Mouse (Mus musculus) heart, embryonic 16.5 days (tissue): ENCODE data around the gene St8sia4. TPM values are rescaled to one million over a fixed set of nuclear protein-coding genes. Genes with fewer than 3 reads are reported as not detected.

ENCODE experiments used
- ATAC-seq: fragments of 200-750 bp; cut with Nextera tagmentation; replicated peaks from 2 replicates; pipeline ENCODE4 v1.8.0; 2017; ENCODE audit warnings: moderate number of reproducible peaks; ENCODE audit not compliant: insufficient read depth, low FRiP score; ENCODE audit errors: extremely low read depth
- H3K27ac ChIP-seq: fragments of 300-500 bp; sonication (generic); 2 replicates; pipeline ENCODE4 v1.5.1; 2014; ENCODE audit warnings: mild to moderate bottlenecking, low read length, control low read depth, moderate library complexity
- H3K27me3 ChIP-seq: fragments of 300-500 bp; sonication (generic); 2 replicates; pipeline ENCODE4 v1.6.1; 2014; ENCODE audit warnings: low read length, mixed read lengths; ENCODE audit not compliant: control insufficient read depth, insufficient read depth
- H3K36me3 ChIP-seq: fragments of 300-500 bp; sonication (generic); 2 replicates; pipeline ENCODE4 v1.6.1; 2014; ENCODE audit not compliant: control insufficient read depth, insufficient read depth
- H3K4me1 ChIP-seq: fragments of 300-500 bp; sonication (generic); 2 replicates; pipeline ENCODE4 v1.6.1; 2014; ENCODE audit warnings: low read length, mixed read lengths; ENCODE audit not compliant: control insufficient read depth, insufficient read depth
- H3K4me2 ChIP-seq: fragments of 300-500 bp; sonication (generic); 2 replicates; pipeline ENCODE4 v1.6.1; 2014; ENCODE audit warnings: low read depth, mild to moderate bottlenecking, control low read depth, low read length
- H3K4me3 ChIP-seq: fragments of 300-500 bp; sonication (generic); 2 replicates; pipeline ENCODE4 v1.5.1; 2014; ENCODE audit warnings: mild to moderate bottlenecking, control low read depth, low read length
- H3K9ac ChIP-seq: fragments of 300-500 bp; sonication (generic); 2 replicates; pipeline ENCODE4 v1.6.1; 2014; ENCODE audit warnings: low read length, control low read depth
- H3K9me3 ChIP-seq: fragments of 300-500 bp; sonication (generic); replicated peaks from 2 replicates; pipeline ENCODE4 v1.6.1; 2016; ENCODE audit warnings: low read length; ENCODE audit not compliant: control insufficient read depth
- WGBS: fragments of 180-500 bp; shearing (Covaris S2); extraction: QIAGEN DNeasy Blood & Tissue Kit; methylation state at CpG from one replicate; pipeline ENCODE4 v1.1.7; 2014; 5-methylcytosine and 5-hydroxymethylcytosine counted together
- polyA plus RNA-seq: library from polyadenylated mRNA; unstranded; fragments of >200 nt; fragmentation: Nextera tagmentation; extraction: Ambion mirVana; gene quantifications from 2 replicates; pipeline ENCODE4 v1.2.1, GENCODE M21; 2015

Gene St8sia4
- 2.8 and 3.5 TPM in 2 replicates for polyA plus RNA-seq

DNA sequence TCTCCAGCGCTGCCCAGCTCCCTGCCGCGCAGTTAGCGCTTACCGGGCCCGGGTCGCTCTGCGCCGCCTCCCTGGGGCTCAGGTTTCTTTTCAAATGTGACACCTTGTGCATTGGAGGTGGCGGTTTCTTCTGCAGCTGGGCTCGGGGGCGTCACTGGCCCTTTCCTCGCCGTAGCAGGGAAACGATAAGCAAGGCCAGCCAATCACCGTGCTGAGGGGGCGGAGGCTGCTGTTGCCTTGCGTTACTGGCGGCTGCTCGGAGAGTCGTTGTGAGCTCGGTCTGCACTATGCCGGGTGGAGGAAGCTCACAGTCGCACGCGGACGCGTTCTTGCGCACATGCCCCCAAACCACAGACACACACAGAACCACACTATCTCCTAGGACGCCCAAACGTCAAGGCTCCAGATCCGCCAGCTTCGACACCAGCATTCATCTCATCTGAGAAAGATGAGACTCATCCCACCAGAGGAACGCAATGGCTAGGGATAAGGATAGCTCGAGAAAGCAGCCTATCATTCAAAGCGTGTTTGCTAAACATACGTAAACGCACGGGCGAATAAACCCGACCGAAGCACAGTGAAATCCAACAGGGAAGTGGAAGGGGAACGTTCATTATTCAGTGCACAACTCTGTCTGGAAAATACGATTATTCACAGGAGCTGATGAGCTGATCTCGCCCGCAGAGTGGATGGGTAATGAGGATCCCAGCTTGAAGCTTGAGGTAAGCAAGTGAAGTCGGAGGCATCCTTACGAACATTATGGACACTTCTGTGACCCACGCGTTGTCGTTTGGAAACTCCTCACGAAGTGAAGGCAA is at the start of gene St8sia4:
TSS of gene St8sia4 (minus strand) at position 137 of the 818 bp plus-strand sequence.
- ATAC-seq: peak; percentile 95
- peak within 1 kb of the TSS; percentile 66 for H3K9ac ChIP-seq
- WGBS: under 1% methylated on average over 52 of the region's 52 CpGs
- H3K9me3 ChIP-seq: no peaks in the 10 kb centered on the region
- H3K4me2 ChIP-seq: peak within 1 kb of the TSS; percentile 78
- H3K27me3 ChIP-seq: peaks cover 5% of the 10 kb centered on the region
- peak within 1 kb of the TSS; percentile 63 for H3K27ac ChIP-seq
- H3K4me3 ChIP-seq: peak within 1 kb of the TSS; percentile 62
- no peaks in the 10 kb centered on the region for H3K36me3 ChIP-seq
- H3K4me1 ChIP-seq: peaks cover 2% of the 10 kb centered on the region; the same call in 1 of the 2 replicates

DNA sequence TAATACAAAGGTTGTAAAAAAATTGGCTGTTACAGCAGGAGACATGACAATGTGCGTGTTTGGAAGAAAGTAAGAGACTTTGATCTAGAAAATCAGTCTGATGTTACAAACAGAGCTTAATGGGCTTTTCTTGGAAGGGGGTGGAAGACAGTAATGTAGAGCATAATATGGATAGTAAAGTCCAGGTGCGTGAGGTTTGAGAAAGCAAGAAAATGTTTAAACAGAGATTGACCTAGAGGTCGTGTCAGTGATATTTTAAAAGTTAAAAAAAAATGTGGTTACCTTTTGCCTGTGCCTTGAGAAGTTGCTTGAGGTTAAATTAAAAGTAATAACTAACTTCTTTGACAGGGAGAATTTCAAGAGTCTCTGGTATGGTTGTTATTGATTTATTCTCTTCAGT is 41.8 kb upstream of the St8sia4 start:
- Histone ChIP-seq H3K9ac (no peak overlapping the region), H3K27me3 (no peaks in the 10 kb centered on the region), H3K4me3 (no peak overlapping the region), H3K4me2 (no peak overlapping the region), H3K4me1 (no peaks in the 10 kb centered on the region), H3K27ac (no peak overlapping the region), H3K36me3 (no peaks in the 10 kb centered on the region), H3K9me3 (no peaks in the 10 kb centered on the region)
- 65% methylated on average over 3 of the region's 3 CpGs for WGBS
- no peak for ATAC-seq

DNA sequence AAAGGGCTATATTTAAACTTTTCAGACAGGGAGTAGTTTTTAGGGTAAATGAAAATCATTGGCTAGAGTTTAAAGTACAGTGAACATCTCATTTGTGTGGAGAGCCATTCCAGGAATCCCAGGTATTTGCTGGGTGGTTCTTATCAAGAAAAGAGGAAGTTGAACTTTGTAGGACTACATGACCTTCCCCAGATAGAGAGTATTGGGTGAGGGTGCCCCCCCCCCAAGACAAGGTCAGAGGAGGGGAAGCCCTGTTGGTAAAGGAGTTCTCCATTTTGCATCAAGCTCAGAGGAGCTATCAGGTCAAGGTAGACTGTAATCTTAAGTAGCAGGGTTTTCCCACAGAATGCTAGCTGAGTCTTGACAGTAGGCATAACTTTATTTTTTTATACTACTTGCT is 32.5 kb upstream of the St8sia4 start:
- Histone ChIP-seq H3K4me1 (no peaks in the 10 kb centered on the region), H3K36me3 (no peaks in the 10 kb centered on the region), H3K9me3 (no peaks in the 10 kb centered on the region), H3K27ac (no peak overlapping the region), H3K4me2 (no peak overlapping the region), H3K4me3 (no peak overlapping the region), H3K27me3 (no peaks in the 10 kb centered on the region), H3K9ac (no peak overlapping the region)
- no peak for ATAC-seq

DNA sequence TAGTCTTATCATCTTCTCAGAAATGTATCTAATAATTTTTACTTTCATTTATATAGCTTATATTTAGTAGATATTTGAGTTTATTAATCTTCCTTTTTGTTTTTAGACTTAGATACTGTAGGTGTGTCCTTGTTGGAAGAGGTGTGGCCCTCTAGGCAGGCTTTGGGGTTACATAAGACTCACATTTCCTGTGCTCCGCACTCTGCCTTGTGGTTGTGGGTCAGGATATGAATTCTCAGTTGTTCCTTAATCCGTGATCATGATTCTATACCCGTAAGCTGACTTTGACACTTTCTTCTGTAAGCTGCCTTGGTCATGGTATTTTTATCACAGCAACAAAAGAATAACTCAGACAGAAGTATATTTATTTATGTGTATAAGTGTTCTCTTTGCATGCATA is 6.7 kb upstream of the St8sia4 start:
- H3K4me3 ChIP-seq: no peak overlapping the region
- no peaks in the 10 kb centered on the region for H3K4me1 ChIP-seq
- no peak overlapping the region for H3K27ac ChIP-seq
- H3K9ac ChIP-seq: no peak overlapping the region
- no peak for ATAC-seq
- no peaks in the 10 kb centered on the region for H3K27me3 ChIP-seq
- 73% methylated on average over 3 of the region's 3 CpGs for WGBS
- H3K9me3 ChIP-seq: no peaks in the 10 kb centered on the region
- no peaks in the 10 kb centered on the region for H3K36me3 ChIP-seq
- no peak overlapping the region for H3K4me2 ChIP-seq

DNA sequence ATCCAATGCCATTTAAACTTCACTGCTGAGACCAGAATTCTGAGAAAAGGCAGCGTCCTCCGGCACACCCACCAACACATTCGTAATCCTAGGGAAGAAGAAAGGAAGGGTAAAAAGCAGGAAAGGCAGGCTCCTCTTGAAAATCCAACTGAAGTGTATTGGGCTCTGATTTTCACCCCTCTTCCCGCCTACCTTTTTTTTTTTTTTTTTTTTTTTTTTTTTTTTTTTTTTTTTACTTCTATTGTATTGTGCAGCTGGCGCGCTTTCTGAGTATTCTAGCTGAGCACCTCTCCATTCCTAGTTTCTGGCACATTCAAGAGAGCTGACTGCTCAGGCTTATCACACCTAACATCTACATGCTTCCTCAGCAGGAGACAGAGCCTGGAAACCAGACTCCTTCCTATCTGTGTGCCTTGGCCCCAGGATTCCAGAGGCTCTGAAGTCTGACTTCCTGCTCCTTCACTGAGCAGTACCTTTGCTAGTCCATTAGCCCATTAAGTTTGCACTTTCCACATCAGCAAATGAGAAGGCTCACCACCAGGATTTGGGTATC is 958 bp upstream of the St8sia4 start:
- WGBS: 10% methylated on average over 6 of the region's 6 CpGs
- no peak overlapping the region for H3K27ac ChIP-seq
- peaks cover 2% of the 10 kb centered on the region; the same call in 1 of the 2 replicates for H3K4me1 ChIP-seq
- no peaks in the 10 kb centered on the region for H3K9me3 ChIP-seq
- no peaks in the 10 kb centered on the region for H3K36me3 ChIP-seq
- H3K4me2 ChIP-seq: peak overlapping the region; percentile 78
- H3K27me3 ChIP-seq: peaks cover 5% of the 10 kb centered on the region
- H3K9ac ChIP-seq: peak overlapping the region; percentile 66
- H3K4me3 ChIP-seq: peak overlapping the region; percentile 62
- ATAC-seq: no peak

DNA sequence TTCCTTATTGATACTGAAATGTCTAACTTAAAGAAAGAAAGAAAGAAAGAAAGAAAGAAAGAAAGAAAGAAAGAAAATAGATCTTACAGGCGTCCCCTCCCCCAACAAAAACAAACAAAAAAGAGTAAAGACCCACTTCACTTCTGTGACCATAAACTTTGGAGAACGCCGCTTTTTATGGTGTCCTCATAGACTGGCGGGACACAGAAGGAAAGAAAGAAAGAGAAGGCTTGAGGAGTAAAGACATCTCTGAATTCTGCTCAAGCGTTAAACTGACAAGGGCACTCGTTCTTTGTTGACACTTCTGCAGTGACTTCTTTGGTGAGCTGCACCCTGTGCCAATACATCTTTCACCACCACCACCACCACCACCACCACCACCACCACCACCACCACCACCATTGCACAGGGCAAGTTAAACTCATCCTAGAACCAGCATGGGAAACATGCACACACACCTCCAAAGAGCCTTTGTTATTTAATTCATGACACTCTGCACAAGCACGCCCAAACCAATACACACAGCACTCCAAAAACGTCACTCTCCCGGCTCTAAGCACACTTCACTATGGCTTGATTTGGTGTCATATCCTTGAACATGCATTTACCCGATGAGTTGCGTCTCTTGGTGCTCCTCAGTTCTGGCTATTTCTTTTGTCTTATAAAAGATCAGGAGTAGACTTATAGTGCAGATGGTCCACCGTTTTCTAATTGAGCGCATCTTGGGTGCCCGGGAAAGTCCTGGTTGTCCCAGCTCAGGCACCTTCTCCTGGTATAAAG is 640 bp downstream of the St8sia4 start:
- Histone ChIP-seq H3K27me3 (peaks cover 5% of the 10 kb centered on the region), H3K9me3 (no peaks in the 10 kb centered on the region), H3K9ac (peak overlapping the region; percentile 51), H3K4me3 (peak overlapping the region; percentile 62), H3K4me2 (peak overlapping the region; percentile 78), H3K27ac (peak overlapping the region; percentile 63), H3K4me1 (peaks cover 2% of the 10 kb centered on the region; the same call in 1 of the 2 replicates), H3K36me3 (no peaks in the 10 kb centered on the region)
- no peak for ATAC-seq
- WGBS: under 1% methylated on average over 14 of the region's 14 CpGs

DNA sequence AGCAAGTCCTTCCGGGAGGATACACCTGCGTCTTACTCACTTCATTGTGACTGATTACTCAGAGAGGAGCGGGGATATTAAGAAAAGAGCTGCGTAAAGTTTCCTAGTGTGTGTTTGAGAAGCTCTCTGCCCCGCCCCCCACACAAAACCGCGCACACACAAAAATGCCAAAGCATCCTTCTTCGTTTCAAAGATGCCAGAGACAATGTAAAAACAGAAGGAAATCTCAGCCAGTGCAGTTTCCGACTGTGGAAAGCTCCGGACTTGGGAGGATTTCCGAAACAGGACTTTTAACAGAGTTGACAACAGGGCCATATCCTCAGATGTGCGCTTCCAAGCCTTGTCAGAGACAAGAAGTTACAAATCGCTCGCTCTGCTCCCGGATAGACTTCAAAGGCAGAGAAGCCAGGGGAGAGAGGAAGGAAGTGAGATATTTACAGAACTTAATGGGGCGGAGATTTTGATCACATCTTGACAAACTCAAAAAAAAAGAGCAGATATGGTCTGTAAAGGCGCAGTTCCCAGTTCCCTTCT is 1.4 kb downstream of the St8sia4 start:
- Histone ChIP-seq H3K9me3 (no peaks in the 10 kb centered on the region), H3K9ac (no peak overlapping the region; the same call in 1 of the 2 replicates), H3K4me1 (peaks cover 2% of the 10 kb centered on the region; the same call in 1 of the 2 replicates), H3K36me3 (no peaks in the 10 kb centered on the region), H3K4me3 (peak overlapping the region; percentile 62), H3K4me2 (peak overlapping the region; percentile 78), H3K27me3 (peaks cover 5% of the 10 kb centered on the region), H3K27ac (peak overlapping the region; percentile 59)
- 3% methylated on average over 17 of the region's 17 CpGs for WGBS
- peak; percentile 21 for ATAC-seq

DNA sequence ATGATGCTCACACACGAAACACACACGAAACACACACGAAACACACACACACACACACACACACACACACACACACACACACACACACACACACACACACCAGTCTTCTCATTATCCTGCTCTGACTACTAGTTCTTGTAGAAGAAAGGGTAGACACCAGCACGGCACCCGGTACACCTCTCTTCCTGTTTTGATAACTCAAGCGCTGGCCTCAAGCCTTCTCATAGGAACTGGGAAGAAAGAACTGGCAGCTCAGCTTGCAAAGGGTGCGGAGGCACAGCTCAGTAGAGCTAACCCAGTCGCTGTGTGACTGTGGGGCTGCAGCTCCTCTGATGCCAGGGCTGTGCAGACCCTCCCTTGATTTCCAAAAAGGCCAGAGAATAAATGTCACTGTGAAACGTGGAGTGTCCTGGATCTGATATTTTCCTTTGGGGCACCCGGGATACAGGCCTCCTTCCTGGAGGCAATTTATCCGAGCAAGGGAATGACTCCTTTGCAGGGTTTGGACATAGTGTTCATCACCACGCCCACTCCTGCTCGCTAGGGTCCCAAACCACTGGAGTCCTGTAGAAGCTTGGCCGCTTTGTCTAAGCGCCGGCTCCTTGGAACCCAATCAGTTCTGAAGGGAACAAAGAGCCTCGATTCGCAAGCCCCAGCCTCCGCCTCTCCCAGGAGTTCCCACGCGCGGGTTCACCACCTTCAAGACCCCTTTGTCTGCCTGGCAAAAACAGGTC is 2.2 kb downstream of the St8sia4 start:
- Histone ChIP-seq H3K27me3 (peaks cover 5% of the 10 kb centered on the region), H3K9ac (peak overlapping the region; percentile 30; the same call in 1 of the 2 replicates), H3K36me3 (no peaks in the 10 kb centered on the region), H3K27ac (peak overlapping the region; percentile 59), H3K4me3 (peak overlapping the region; percentile 62), H3K4me2 (peak overlapping the region; percentile 78), H3K4me1 (peaks cover 2% of the 10 kb centered on the region; the same call in 1 of the 2 replicates), H3K9me3 (no peaks in the 10 kb centered on the region)
- 21% methylated on average over 22 of the region's 22 CpGs for WGBS
- no peak for ATAC-seq
